Mouse (Mus musculus) forebrain, embryonic 13.5 days (tissue): ENCODE measurements around the gene Smarcd3. TPM values are rescaled to one million over a fixed set of nuclear protein-coding genes. Genes with fewer than 3 reads are reported as not detected.
"Not testable (repeated sequence)": the region's sequence is repeated elsewhere in the genome, so short reads cannot be mapped to it uniquely, and the experiment has no call there.

Source experiments
- ATAC-seq: fragments of 200-750 bp; cut with Nextera tagmentation; 2 replicates; pipeline ENCODE4 v1.8.0; 2017
- H3K27ac ChIP-seq: fragments of 300-500 bp; sonication (generic); 2 replicates; pipeline ENCODE4 v1.5.1; 2015; ENCODE audit warnings: inconsistent platforms, mild to moderate bottlenecking, moderate library complexity
- H3K27me3 ChIP-seq: fragments of 300-500 bp; sonication (generic); 2 replicates; pipeline ENCODE4 v1.6.1; 2015; ENCODE audit warnings: mild to moderate bottlenecking, inconsistent platforms
- H3K36me3 ChIP-seq: fragments of 300-500 bp; sonication (generic); 2 replicates; pipeline ENCODE4 v1.6.1; 2015; ENCODE audit warnings: mild to moderate bottlenecking, inconsistent platforms; ENCODE audit not compliant: poor library complexity, severe bottlenecking
- H3K4me1 ChIP-seq: fragments of 300-500 bp; sonication (generic); 2 replicates; pipeline ENCODE4 v1.6.1; 2015; ENCODE audit warnings: inconsistent platforms
- H3K4me2 ChIP-seq: fragments of 300-500 bp; sonication (generic); 2 replicates; pipeline ENCODE4 v1.6.1; 2015; ENCODE audit warnings: inconsistent platforms, mild to moderate bottlenecking, moderate library complexity
- H3K4me3 ChIP-seq: fragments of 300-500 bp; sonication (generic); 2 replicates; pipeline ENCODE4 v1.5.1; 2015; ENCODE audit warnings: mild to moderate bottlenecking, inconsistent platforms
- H3K9ac ChIP-seq: fragments of 300-500 bp; sonication (generic); 2 replicates; pipeline ENCODE4 v1.6.1; 2015; ENCODE audit warnings: mild to moderate bottlenecking, inconsistent platforms
- H3K9me3 ChIP-seq: fragments of 300-500 bp; sonication (generic); replicated peaks from 2 replicates; pipeline ENCODE4 v1.6.1; 2016; ENCODE audit warnings: inconsistent platforms
- WGBS: fragments of 180-500 bp; shearing (Covaris S2); methylation state at CpG from one replicate; pipeline ENCODE4 v1.1.7; 2015; 5-methylcytosine and 5-hydroxymethylcytosine counted together
- polyA plus RNA-seq: library from polyadenylated mRNA; unstranded; fragments of >200 nt; fragmentation: Nextera tagmentation; extraction: Ambion mirVana; gene quantifications from 2 replicates; pipeline ENCODE4 v1.2.1, GENCODE M21; 2015

Smarcd3 gene
- polyA plus RNA-seq, 1 experiment from 2014 or later, result 114 TPM

GRCm38 (mm10) chr5:24577183-24577929 is 46.9 kb downstream of the Smarcd3 start, which contains the start of gene Abcf2:
Abcf2 (minus strand) TSS chr5:24577467.
- Histone ChIP-seq H3K4me2 (peak within 1 kb of the TSS; percentile 91), H3K27ac (peak within 1 kb of the TSS; percentile 57), H3K27me3 (no peaks in the 10 kb centered on the region), H3K4me3 (peak within 1 kb of the TSS; percentile 83), H3K36me3 (peaks cover 30% of the 10 kb centered on the region), H3K4me1 (peaks cover 22% of the 10 kb centered on the region), H3K9ac (peak within 1 kb of the TSS; percentile 82), H3K9me3 (no peaks in the 10 kb centered on the region)
- WGBS, result 1% methylated on average over 48 of the region's 48 CpGs
- peak; percentile 97 for ATAC-seq

DNA sequence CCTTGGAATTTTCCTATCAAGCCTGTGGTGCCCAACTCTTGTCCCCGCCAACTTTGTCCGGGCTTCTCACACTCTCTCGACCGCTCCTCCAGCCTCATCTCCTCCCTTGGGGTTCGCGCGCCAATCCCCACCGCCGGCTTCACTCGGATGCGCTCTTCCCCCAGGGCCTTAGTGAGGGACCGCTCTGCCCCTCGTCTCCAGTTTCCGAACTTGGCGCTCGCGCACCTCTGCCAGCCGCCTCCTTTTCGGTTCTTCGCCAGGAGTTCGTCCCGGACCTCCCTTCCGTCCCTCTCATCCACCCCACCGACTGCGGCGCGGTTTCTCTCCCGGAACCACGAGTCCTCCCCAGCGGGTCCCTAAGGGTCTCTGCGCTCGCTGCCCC is 47.4 kb downstream of the Smarcd3 start:
- H3K9me3 ChIP-seq, result no peaks in the 10 kb centered on the region
- H3K4me3 ChIP-seq, result peak overlapping the region; percentile 83
- H3K36me3 ChIP-seq, result peaks cover 36% of the 10 kb centered on the region
- H3K9ac ChIP-seq, result peak overlapping the region; percentile 82
- WGBS, result 0% methylated on average over 32 of the region's 32 CpGs
- ATAC-seq, result no peak; the same call in none of the 2 replicates
- H3K4me2 ChIP-seq, result peak overlapping the region; percentile 91
- peak overlapping the region; percentile 51 for H3K27ac ChIP-seq
- H3K4me1 ChIP-seq, result peaks cover 22% of the 10 kb centered on the region
- H3K27me3 ChIP-seq, result no peaks in the 10 kb centered on the region

GRCm38 (mm10) chr5:24575948-24576347 is 48.3 kb downstream of the Smarcd3 start:
- H3K27ac ChIP-seq, result no peak overlapping the region
- peak overlapping the region; percentile 91 for H3K4me2 ChIP-seq
- peak overlapping the region; percentile 82; the same call in 1 of the 2 replicates for H3K9ac ChIP-seq
- H3K36me3 ChIP-seq, result peaks cover 44% of the 10 kb centered on the region
- H3K4me3 ChIP-seq, result peak overlapping the region; percentile 83
- H3K4me1 ChIP-seq, result peaks cover 22% of the 10 kb centered on the region
- WGBS, result 84% methylated on average over 1 of the region's 1 CpGs
- H3K9me3 ChIP-seq, result no peaks in the 10 kb centered on the region
- H3K27me3 ChIP-seq, result no peaks in the 10 kb centered on the region
- no peak for ATAC-seq

GRCm38 (mm10) chr5:24556709-24557108 is 67.5 kb downstream of the Smarcd3 start, which contains the start of gene 4931409K22Rik:
4931409K22Rik (minus strand) TSS chr5:24556809.
- no peak within 1 kb of the TSS for H3K27ac ChIP-seq
- no peak within 1 kb of the TSS for H3K9ac ChIP-seq
- H3K9me3 ChIP-seq, result no peaks in the 10 kb centered on the region
- no peak within 1 kb of the TSS for H3K4me2 ChIP-seq
- no peaks in the 10 kb centered on the region for H3K27me3 ChIP-seq
- no peaks in the 10 kb centered on the region for H3K36me3 ChIP-seq
- 76% methylated on average over 2 of the region's 2 CpGs for WGBS
- ATAC-seq, result no peak
- H3K4me1 ChIP-seq, result peaks cover 3% of the 10 kb centered on the region
- H3K4me3 ChIP-seq, result no peak within 1 kb of the TSS

DNA sequence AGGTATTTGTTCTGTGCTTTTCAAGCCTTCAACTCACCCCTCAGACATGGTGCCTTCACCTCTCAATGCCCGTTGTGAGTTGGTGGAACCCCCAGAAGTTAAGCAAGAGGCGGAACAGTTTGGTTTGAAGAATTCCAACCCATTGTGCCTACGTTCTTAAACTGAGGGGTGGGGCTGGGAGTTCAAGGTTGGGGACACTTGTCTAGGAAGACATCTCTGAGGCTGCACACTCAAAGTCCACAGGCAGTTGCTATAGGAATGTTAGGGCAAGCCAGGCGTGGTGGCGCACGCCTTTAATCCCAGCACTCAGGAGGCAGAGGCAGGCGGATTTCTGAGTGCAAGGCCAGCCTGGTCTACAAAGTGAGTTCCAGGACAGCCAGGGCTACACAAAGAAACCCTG is 68.9 kb downstream of the Smarcd3 start:
- ATAC-seq, H3K4me2 ChIP-seq, H3K36me3 ChIP-seq, H3K9me3 ChIP-seq, H3K9ac ChIP-seq, H3K27me3 ChIP-seq, H3K4me3 ChIP-seq, H3K27ac ChIP-seq: not testable (repeated sequence)
- 92% methylated on average over 7 of the region's 7 CpGs for WGBS
- H3K4me1 ChIP-seq, result peaks cover 16% of the 10 kb centered on the region

GRCm38 (mm10) chr5:24553621-24554244 is 70.5 kb downstream of the Smarcd3 start:
- Histone ChIP-seq H3K9ac (no peak overlapping the region), H3K4me1 (peaks cover 21% of the 10 kb centered on the region), H3K36me3 (no peaks in the 10 kb centered on the region), H3K9me3 (no peaks in the 10 kb centered on the region), H3K27ac (no peak overlapping the region), H3K27me3 (no peaks in the 10 kb centered on the region), H3K4me3 (no peak overlapping the region), H3K4me2 (no peak overlapping the region)
- no peak for ATAC-seq
- 81% methylated on average over 5 of the region's 5 CpGs for WGBS

GRCm38 (mm10) chr5:24551317-24551688 is 72.9 kb downstream of the Smarcd3 start:
- peak overlapping the region; percentile 76 for H3K27ac ChIP-seq
- peak overlapping the region; percentile 37 for H3K9ac ChIP-seq
- H3K9me3 ChIP-seq, result no peaks in the 10 kb centered on the region
- peak overlapping the region; percentile 6; the same call in 1 of the 2 replicates for H3K4me3 ChIP-seq
- no peak for ATAC-seq
- peaks cover 21% of the 10 kb centered on the region for H3K4me1 ChIP-seq
- no peaks in the 10 kb centered on the region for H3K27me3 ChIP-seq
- no peaks in the 10 kb centered on the region for H3K36me3 ChIP-seq
- 32% methylated on average over 2 of the region's 2 CpGs for WGBS
- peak overlapping the region; percentile 53 for H3K4me2 ChIP-seq

DNA sequence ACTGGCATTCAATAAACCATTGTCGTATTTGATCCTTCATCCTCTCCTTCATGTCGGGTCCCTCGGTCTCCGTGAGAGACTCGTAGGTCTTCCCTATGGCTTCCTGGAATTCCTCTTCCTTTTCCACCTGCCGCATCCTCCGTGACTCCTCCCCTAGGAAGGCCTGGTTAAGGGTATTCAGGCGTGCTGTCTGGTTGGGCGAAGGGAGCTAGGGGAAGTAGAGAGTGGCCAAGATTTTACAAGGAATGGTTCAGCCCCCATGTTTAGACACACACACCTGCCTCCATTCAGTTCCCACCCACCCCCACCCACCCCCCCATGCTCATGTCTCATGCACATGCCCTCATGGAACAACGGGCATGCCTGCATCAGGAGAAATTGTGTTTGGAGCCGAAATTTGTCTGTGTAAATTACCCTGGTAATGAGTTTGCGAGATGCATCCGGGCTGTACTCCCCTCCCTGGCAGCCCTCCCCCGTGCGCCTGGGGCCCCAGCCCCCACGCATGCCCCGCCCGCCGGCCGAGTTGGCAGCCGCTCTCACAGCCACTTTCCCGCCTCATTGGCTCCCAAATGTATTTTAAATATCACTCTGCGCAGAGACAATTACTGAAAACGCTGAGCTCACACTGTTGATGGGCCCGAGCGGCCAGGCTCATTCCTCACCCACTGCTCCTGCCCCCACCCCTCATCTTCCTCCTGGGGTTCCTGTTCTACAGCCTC is 73.5 kb downstream of the Smarcd3 start:
- WGBS, result 20% methylated on average over 26 of the region's 26 CpGs
- Histone ChIP-seq H3K36me3 (no peaks in the 10 kb centered on the region), H3K4me1 (peaks cover 21% of the 10 kb centered on the region), H3K4me3 (peak overlapping the region; percentile 6; the same call in 1 of the 2 replicates), H3K9me3 (no peaks in the 10 kb centered on the region), H3K9ac (peak overlapping the region; percentile 37), H3K27ac (peak overlapping the region; percentile 76), H3K4me2 (peak overlapping the region; percentile 53), H3K27me3 (no peaks in the 10 kb centered on the region)
- peak; percentile 92 for ATAC-seq

- 0 out of 2 replicates have a peak, but pooled peaks cover under 1% of the 10 kb centered on the region for H3K27me3 ChIP-seq
- no peak for ATAC-seq
- no peak overlapping the region for H3K4me2 ChIP-seq
- WGBS, result 79% methylated on average over 7 of the region's 7 CpGs
- H3K27ac ChIP-seq, result no peak overlapping the region
- H3K9ac ChIP-seq, result no peak overlapping the region
- no peak overlapping the region for H3K4me3 ChIP-seq
- H3K36me3 ChIP-seq, result no peaks in the 10 kb centered on the region
- H3K4me1 ChIP-seq, result peaks cover 11% of the 10 kb centered on the region
- no peaks in the 10 kb centered on the region for H3K9me3 ChIP-seq
Measured at GRCm38 (mm10) chr5:24542643-24543042, 81.6 kb downstream of the Smarcd3 start.

- Histone ChIP-seq H3K9me3 (no peaks in the 10 kb centered on the region), H3K4me2 (no peak overlapping the region), H3K27ac (no peak overlapping the region), H3K27me3 (0 out of 2 replicates have a peak, but pooled peaks cover 3% of the 10 kb centered on the region), H3K9ac (no peak overlapping the region), H3K36me3 (no peaks in the 10 kb centered on the region), H3K4me1 (peaks cover 23% of the 10 kb centered on the region), H3K4me3 (no peak overlapping the region)
- no peak for ATAC-seq
- 52% methylated on average over 6 of the region's 6 CpGs for whole genome bisulfite sequencing
Measured at GRCm38 (mm10) chr5:24541144-24541569, 83.1 kb downstream of the Smarcd3 start.
